Mouse (Mus musculus) thymus, postnatal 14 days (tissue): Measurements from ENCODE around the gene Acot6.
A peak's percentile ranks its signal among the peaks of the same experiment; 100 is the strongest.

Source experiments
- DNase-seq: peaks from one replicate; pipeline ENCODE4 v3.0.0; 2021

The Acot6 gene

GRCm38 (mm10) chr12:84107012-84107411, 6.6 kb downstream of the Acot6 start:
- DNase-seq = no peak

- DNase-seq = no peak
Observed at GRCm38 (mm10) chr12:84107692-84108091, 7.2 kb downstream of the Acot6 start.

- DNase-seq = no peak
Observed at GRCm38 (mm10) chr12:84109924-84110323, 9.5 kb downstream of the Acot6 start.

GRCm38 (mm10) chr12:84110814-84111213, 10.4 kb downstream of the Acot6 start:
- no peak for DNase-seq

DNA sequence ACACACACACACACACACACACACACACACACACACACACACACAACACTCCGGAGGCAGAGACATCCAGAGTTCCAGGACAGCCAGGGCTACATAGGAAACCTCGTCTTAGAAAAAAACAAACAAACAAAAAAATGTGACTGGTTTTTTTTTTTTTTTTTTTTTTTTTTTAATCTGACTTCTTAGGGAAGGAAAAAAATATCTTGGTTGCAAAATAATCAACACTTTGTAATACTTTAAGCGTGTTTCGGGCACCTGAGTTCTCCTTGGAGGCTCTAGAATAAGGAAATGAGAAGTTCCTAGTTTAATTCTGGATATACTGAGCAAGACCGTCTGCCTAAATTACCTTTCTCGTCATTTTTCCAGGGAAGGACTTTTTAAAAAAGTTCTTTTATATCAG, 13.2 kb downstream of the Acot6 start:
- no peak for DNase-seq

DNA sequence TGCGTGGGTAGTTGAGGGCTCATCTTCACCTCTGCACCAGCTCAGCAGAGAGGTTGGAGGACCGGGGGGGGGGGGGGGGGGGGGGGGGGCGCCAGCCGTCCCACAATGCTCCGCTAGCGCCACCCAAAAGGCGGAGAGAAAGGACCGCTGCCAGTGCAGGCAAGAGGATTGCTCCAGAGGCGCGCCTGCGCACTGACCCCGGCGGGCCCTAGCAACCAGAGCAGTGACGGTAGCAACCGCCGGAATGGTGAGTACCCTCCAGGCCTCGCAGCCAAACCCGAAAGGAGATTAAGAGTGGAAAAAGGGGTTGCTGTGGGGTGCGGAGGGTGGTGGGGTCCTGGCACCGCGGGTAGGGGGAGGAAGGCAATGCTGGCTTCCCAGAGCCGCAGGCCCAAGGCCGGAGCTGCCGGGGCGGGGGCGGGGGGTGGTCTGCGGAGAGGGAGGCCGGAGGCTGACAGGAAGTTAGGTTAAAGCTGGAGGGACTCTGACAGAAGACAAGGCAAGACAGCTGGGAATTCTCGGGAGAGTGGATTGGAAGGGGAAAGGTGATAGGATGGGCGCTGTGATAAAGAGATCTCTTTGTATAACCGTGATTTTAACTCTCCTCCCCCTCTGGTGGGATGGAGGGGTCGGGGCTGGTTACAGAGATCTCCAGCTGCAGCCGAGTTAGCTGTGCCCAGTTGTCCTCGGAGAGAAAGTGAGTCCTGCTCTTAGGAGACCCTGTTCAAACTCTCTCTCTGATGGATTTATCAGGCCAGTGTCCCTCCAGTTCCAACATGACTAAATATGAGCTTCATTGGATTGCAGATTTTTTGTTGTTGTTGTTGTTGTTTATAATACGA, 13.9 kb downstream of the Acot6 start, which contains the start of gene Dnal1:
Dnal1 (plus strand) TSS at position 214 of the 842 bp plus-strand sequence.
- peak; percentile 89 for DNase-seq

DNA sequence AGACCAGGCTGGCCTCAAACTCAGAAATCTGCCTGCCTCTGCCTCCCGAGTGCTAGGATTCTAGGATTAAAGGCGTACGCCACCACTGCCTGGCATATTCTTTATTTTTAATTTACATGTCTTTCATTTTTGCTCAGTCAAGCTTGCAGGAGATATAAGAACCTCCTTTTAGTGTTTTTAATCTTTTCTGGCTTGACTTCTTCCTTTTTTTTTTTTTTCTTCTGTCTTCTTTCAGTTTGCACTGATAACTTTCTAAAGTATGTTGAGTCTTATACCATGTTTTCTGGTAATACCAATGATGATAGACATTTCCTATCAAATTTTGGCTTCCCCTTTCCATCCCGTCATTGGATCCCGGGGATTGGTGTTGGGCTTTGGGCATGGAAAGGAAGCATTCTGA, 19.1 kb downstream of the Acot6 start:
- DNase-seq = no peak

- DNase-seq = no peak
Observed at GRCm38 (mm10) chr12:84125892-84126291, 25.4 kb downstream of the Acot6 start.

DNA sequence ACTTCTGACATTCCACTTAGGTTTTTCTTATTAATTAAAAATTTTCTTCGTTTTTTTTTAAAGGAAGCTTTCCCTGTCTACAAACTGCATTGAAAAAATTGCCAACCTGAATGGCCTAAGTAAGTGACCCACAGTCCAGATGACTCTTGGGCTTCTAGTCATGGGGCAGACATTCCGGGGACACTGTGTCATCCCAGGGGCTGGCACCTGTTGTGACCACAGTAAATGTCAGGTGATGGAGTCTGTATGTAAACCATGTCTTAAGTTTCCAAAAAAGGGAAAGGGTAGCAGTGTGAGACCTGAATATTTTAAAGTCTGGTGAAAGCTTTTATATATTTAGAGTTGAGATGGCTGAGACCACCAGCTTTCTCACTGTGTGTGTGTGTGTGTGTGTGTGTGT, 26.4 kb downstream of the Acot6 start:
- no peak for DNase-seq

- no peak for DNase-seq
Observed at GRCm38 (mm10) chr12:84128576-84128975, 28.1 kb downstream of the Acot6 start.

- no peak for DNase-seq
Observed at GRCm38 (mm10) chr12:84129931-84130330, 29.5 kb downstream of the Acot6 start.

DNA sequence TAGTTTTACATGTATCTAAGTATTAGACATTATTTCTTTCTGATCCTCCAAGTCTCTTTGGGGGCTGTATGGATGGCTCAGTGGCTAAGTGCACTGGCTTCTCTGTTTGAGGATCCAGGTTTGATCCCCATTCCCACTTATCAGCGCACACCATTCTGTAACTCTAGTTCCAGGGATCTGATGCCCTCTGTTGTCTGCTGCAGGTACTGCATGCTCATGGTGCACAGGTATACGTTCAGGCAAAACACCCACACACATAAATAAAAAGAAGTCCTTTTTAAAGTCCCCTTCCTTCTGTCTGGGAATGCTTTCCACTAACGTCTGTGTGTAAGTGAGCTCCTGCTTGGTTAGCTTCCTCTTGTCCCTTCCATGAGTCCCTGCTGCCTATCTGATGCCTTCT, 31.8 kb downstream of the Acot6 start:
- peak; percentile 53 for DNase-seq

DNA sequence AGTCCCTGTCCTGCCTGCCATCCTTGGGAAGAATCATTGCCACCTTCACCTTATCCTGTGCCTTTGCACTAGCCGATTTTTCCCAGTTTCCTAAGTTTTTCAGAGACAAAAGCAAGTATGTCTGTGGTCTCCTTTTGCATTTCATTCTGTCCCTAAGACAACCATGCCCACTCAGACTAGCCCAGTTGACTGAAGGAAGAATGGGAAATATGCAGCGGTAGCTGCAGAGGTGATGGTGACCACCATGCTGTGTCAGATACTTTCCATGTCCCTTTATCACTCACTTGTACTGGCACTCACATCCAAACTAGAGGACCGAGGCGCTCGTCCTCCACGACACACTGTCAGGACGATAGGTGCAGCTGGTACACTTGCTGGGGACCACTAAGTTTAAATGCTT, 36.7 kb downstream of the Acot6 start:
- DNase-seq = no peak

GRCm38 (mm10) chr12:84140135-84140534, 39.7 kb downstream of the Acot6 start:
- DNase-seq = no peak

DNA sequence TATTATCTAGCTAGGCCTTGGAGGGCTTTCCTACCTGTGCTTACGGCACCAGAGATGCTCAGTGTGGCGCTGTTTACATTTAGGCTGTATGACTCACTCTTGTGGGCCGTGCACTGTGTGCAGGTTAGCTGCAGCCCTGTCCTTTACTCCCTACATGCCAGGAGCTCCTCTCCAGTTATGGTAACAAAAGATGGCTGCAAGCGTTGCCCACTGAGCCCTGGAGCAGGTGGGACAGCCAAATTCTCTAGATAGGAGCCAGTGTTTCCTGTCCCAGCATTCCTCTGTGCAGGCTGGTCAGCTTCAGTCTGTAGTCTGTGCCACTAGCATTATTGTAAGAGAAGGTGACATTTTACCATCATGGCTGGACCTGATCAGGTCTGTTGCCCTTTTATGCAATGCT, 40.8 kb downstream of the Acot6 start:
- no peak for DNase-seq

DNA sequence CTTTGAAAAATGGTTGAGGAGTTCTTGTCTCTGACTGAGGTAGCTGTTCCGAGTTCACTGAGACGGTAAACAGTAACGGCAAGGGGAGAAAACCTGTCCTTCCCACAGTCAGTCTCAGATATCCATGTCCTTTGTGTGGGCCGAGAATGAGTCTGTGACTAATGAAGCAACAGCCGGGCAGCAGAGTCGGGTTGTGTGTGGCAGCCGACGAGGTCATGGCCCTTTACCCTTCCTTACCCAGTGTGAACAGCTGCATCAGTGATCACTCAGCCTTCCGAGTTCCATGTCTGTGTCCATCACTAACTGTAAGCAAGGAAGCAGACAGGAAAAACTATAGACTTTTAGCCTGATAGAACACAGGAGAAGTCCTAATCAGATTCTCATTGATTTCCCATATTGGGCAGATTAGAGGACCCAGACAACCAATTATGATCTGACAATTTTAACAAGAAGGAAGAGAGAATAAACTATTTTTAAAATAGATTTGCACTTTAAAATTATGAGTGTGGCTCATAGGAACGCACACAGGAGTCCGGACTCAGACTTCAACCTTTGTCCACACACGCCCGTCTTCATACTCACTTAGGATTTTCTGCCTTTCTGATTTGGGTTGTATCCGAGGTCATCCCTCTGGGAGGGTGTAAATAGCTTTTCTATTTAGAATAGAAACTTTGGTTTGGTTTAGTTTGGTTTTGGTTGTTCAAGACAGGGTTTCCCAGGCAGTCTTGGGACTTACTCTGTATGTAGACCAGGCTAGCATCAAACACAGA, 42.0 kb downstream of the Acot6 start:
- no peak for DNase-seq

GRCm38 (mm10) chr12:84147954-84148621, 47.6 kb downstream of the Acot6 start, which contains the start of gene Pnma1:
Pnma1 (minus strand) TSS chr12:84148489.
- DNase-seq = peak; percentile 69

- no peak for DNase-seq
Observed at GRCm38 (mm10) chr12:84148622-84149012, 48.2 kb downstream of the Acot6 start.

DNA sequence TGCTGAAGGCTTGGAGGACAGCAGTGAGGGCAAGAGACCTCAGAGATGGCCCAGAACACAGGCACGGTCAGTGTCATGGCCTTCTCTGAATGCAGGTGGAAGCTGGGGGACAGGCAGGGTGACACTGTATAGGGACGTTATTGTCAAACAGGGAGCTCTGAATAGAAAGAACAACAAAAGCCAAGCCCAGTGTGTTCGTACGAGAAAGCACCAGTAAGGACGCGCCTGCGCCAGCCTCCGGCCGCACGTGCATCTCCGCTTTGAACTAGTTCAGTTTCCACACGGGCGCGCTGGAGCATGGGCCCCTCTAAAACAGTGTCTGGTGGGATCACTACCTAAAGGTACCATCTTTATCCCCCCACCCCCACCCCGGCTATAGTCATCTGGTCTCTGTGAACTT, 49.5 kb downstream of the Acot6 start:
- DNase-seq = no peak

DNA sequence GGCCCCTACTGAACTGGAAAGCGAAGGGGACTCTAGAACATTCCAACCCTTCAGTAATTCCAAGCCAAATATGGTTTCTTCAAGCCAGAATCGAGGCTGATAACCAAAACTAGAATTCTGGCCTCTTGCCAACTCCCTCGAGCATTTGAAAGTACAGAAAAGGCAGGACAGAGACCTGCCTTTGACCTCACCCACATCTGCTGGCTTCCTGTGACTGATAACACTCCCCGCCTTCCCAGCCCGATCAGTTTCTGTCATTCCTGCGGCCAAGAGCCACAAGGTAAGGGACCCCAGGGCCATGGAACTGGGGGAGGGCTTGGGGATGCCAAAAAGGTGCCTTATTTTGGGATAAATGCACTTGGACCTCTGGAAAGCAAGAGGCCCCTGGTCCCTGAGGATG, 50.5 kb downstream of the Acot6 start:
- DNase-seq = no peak

DNA sequence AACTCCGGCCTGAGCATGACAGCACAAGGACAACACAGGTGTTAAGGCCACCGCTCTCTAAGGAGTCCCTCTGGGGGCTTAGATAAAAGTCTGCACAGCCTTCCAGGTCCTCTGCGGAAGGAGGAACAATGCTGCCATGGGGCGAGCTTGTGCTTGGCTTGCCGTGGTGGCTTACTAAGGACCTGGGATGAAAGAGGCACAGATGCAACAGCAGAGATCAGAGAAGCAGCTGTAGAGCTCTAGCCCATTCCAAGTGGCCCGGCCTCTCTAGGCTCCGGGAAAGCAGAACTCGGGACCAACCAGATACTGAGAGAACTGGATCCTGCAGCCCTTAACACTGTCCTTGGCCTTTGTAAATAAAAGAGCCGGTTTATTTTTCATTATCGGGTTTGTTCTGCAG, 51.5 kb downstream of the Acot6 start:
- no peak for DNase-seq

- DNase-seq = no peak
Observed at GRCm38 (mm10) chr12:84152352-84153190, 52.1 kb downstream of the Acot6 start.

- no peak for DNase-seq
Observed at GRCm38 (mm10) chr12:84153414-84153813, 53.0 kb downstream of the Acot6 start.
